Mouse (Mus musculus) stomach, embryonic 15.5 days (tissue): Measurements from ENCODE around the gene H2-M10.6. TPM values are rescaled to one million over a fixed set of nuclear protein-coding genes. Genes with fewer than 3 reads are reported as not detected.
"Not testable (repeated sequence)": the region's sequence is repeated elsewhere in the genome, so short reads cannot be mapped to it uniquely, and the experiment has no call there.

ENCODE experiments used
- ATAC-seq: fragments of 200-750 bp; cut with Nextera tagmentation; 2 replicates; pipeline ENCODE4 v1.8.0; 2017; ENCODE audit warnings: low read depth, moderate number of reproducible peaks, moderate TSS enrichment; ENCODE audit not compliant: insufficient read depth, low FRiP score
- H3K27ac ChIP-seq: fragments of 300-500 bp; sonication (generic); 2 replicates; pipeline ENCODE4 v1.5.1; 2015; ENCODE audit warnings: mild to moderate bottlenecking, inconsistent platforms
- H3K27me3 ChIP-seq: fragments of 300-500 bp; sonication (generic); replicated peaks from 2 replicates; pipeline ENCODE4 v1.6.1; 2015; ENCODE audit warnings: inconsistent platforms
- H3K36me3 ChIP-seq: fragments of 300-500 bp; sonication (generic); 2 replicates; pipeline ENCODE4 v1.6.1; 2015; ENCODE audit warnings: inconsistent platforms
- H3K4me1 ChIP-seq: fragments of 300-500 bp; sonication (generic); 2 replicates; pipeline ENCODE4 v1.6.1; 2015; ENCODE audit warnings: inconsistent platforms
- H3K4me2 ChIP-seq: fragments of 300-500 bp; sonication (generic); 2 replicates; pipeline ENCODE4 v1.6.1; 2015; ENCODE audit warnings: mild to moderate bottlenecking, inconsistent platforms
- H3K4me3 ChIP-seq: fragments of 300-500 bp; sonication (generic); replicated peaks from 2 replicates; pipeline ENCODE4 v1.5.1; 2015; ENCODE audit warnings: inconsistent platforms
- H3K9ac ChIP-seq: fragments of 300-500 bp; sonication (generic); 2 replicates; pipeline ENCODE4 v1.6.1; 2015; ENCODE audit warnings: inconsistent platforms
- H3K9me3 ChIP-seq: fragments of 300-500 bp; sonication (generic); 2 replicates; pipeline ENCODE4 v1.6.1; 2016; ENCODE audit warnings: inconsistent platforms
- WGBS: fragments of 180-500 bp; shearing (Covaris S2); methylation state at CpG from one replicate; pipeline ENCODE4 v1.1.7; 2015; 5-methylcytosine and 5-hydroxymethylcytosine counted together
- polyA plus RNA-seq: library from polyadenylated mRNA; unstranded; fragments of >200 nt; fragmentation: Nextera tagmentation; extraction: Ambion mirVana; gene quantifications from 2 replicates; pipeline ENCODE4 v1.2.1, GENCODE M21; 2015

The H2-M10.6 gene
- polyA plus RNA-seq = not detected in 2 replicates

DNA sequence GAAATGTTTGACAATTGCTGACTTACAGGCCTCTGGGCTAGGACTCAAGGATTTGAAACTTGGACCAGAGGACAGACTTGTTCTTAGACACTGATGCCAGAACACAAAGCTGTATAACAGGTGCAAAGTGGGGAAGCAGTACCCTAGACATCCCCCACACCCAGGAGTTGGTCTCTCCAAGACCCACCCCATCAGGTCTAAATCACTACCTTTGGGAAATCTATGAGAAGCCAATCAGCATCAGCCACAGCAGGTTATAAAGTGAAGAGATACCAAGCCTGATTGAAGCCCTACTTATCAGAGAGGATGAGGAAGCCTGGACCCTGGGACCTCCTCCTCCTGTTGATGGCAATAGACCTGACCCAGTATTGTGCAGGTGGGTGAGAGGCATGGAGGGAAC, at the start of gene H2-M10.6:
Gene H2-M10.6, plus strand, starts transcription at position 301 of the 400 bp plus-strand sequence.
- no peaks in the 10 kb centered on the region for H3K27me3 ChIP-seq
- no peaks in the 10 kb centered on the region for H3K36me3 ChIP-seq
- no peak within 1 kb of the TSS for H3K4me3 ChIP-seq
- no peak within 1 kb of the TSS for H3K4me2 ChIP-seq
- H3K27ac ChIP-seq = no peak within 1 kb of the TSS
- no peaks in the 10 kb centered on the region for H3K9me3 ChIP-seq
- ATAC-seq = no peak
- H3K9ac ChIP-seq = no peak within 1 kb of the TSS
- no peaks in the 10 kb centered on the region for H3K4me1 ChIP-seq

DNA sequence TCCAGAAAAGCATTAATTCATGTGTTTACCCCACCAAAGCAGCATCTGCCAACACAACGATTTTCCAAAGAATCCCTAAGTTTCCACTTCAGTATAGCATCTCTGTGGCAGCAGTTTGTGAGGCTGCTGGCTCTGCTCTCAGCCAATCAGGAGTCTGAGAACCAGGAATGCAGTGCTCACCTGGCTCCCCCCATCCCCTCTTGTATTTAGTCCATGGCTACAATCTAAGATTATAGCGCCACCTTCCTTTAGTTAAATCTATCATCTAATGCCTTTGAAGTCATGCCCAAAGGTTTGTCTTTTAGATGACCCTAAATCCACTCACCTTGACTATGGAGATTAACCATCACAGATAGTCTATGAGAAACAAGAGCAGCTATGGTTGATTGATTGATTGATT, 48.2 kb upstream of the H2-M10.6 start:
- WGBS = 52% methylated on average over 2 of the region's 2 CpGs
- Histone ChIP-seq H3K9me3 (no peaks in the 10 kb centered on the region), H3K27me3 (no peaks in the 10 kb centered on the region), H3K4me2 (no peak overlapping the region), H3K27ac (no peak overlapping the region), H3K9ac (no peak overlapping the region), H3K4me1 (no peaks in the 10 kb centered on the region), H3K36me3 (no peaks in the 10 kb centered on the region), H3K4me3 (no peak overlapping the region)
- ATAC-seq = no peak

- H3K9me3 ChIP-seq, H3K36me3 ChIP-seq, H3K4me2 ChIP-seq, H3K27ac ChIP-seq, H3K4me1 ChIP-seq, H3K27me3 ChIP-seq, ATAC-seq, H3K9ac ChIP-seq, H3K4me3 ChIP-seq: not testable (repeated sequence)
- WGBS = 29% methylated on average over 2 of the region's 2 CpGs
These were observed 47.7 kb upstream of the H2-M10.6 start for GRCm38 (mm10) chr17:36764244-36764643.

DNA sequence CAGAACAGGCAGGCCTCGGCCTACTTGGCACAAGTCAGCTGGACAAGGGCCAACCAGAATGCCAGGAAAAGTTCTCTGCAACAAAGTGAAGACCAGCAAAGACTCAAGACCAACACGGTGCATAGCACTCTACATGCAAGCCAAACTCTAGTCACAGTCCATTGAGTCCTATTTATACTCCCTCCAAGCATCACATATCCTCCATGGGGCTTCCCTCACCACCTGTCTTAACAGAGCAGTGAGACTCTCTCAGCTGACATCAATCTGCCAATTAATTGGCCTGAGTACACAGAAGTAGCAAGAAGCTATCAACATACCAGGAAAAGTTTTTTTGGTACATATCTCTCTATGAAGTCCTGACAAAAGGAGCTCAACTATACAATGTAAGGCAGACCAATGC, 46.6 kb upstream of the H2-M10.6 start:
- not testable (repeated sequence) for H3K4me2 ChIP-seq, H3K4me1 ChIP-seq, H3K27me3 ChIP-seq, H3K9ac ChIP-seq, H3K4me3 ChIP-seq, H3K36me3 ChIP-seq, H3K27ac ChIP-seq, ATAC-seq, H3K9me3 ChIP-seq
- WGBS = 70% methylated on average over 2 of the region's 2 CpGs

DNA sequence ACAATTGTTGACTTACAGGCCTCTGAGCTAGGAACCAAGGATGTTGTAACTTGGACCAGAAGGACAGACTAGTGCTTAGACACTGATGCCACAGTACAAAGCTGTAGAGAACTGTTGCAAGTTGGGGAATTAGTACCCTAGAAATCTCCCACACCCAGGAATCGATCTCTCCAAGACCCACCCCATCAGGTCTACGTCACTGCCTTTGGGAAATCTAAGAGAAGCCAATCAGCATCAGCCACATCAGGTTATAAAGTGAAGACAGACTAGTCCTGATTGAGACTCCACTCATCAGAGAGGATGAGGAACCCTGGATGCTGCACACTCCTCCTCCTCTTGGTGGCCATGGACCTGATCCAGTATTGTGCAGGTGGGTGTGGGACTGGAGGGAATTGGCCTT, 39.4 kb upstream of the H2-M10.6 start, which contains the start of gene H2-M10.5:
Gene H2-M10.5, plus strand, starts transcription at position 301 of the 400 bp plus-strand sequence.
- H3K4me2 ChIP-seq, ATAC-seq, H3K4me3 ChIP-seq, H3K9ac ChIP-seq, H3K27me3 ChIP-seq, H3K27ac ChIP-seq, H3K9me3 ChIP-seq, H3K4me1 ChIP-seq, H3K36me3 ChIP-seq: not testable (repeated sequence)
- 81% methylated on average over 2 of the region's 2 CpGs for whole genome bisulfite sequencing

DNA sequence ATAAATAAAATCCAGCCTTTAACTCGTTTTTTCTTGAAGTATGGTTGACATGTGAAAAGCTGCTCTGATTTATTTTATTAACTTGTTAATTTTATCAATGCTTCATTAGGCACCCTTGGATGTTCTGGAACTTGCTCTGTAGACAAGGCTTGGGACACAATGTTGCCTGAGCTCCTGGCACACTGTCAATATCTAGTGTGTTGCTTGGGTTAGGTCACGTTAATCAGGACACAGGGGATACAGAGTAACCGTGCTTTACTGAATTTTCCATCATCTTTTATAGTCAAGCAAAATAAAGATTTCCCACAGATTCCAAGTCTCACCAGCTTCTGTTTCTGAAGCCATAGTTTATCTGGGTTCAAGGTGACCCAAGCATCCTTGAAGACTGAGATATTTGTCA, 30.4 kb upstream of the H2-M10.6 start:
- 63% methylated on average over 3 of the region's 3 CpGs for WGBS
- Histone ChIP-seq H3K9me3 (no peaks in the 10 kb centered on the region), H3K9ac (no peak overlapping the region), H3K4me1 (no peaks in the 10 kb centered on the region), H3K27ac (no peak overlapping the region), H3K27me3 (no peaks in the 10 kb centered on the region), H3K4me3 (no peak overlapping the region), H3K36me3 (no peaks in the 10 kb centered on the region), H3K4me2 (no peak overlapping the region)
- no peak for ATAC-seq

DNA sequence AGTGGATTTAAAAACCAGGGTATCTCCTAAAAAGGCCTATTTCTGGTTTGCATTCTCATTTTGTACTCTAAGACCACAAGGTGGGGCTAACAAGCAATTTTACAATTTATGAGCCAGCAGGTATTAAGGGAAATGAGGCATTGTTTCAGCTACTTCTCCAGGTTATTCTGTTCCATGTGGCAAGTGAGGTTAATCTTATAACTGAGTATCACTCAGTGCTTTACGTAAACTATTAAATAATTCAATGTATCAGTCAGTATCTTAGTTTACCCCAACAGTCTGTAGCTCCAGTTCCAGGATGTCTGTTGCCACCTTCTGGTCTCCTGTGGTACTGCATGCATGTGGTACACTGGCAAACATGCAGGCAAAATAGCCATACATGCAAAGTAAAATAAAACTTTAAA, 25.5 kb upstream of the H2-M10.6 start:
- not testable (repeated sequence) for H3K9me3 ChIP-seq, H3K36me3 ChIP-seq, H3K4me2 ChIP-seq, H3K27ac ChIP-seq, H3K9ac ChIP-seq, H3K4me1 ChIP-seq, ATAC-seq, H3K27me3 ChIP-seq, H3K4me3 ChIP-seq
- WGBS = 25% methylated on average over 1 of the region's 1 CpGs

GRCm38 (mm10) chr17:36788351-36788750, 23.6 kb upstream of the H2-M10.6 start:
- WGBS = 56% methylated on average over 2 of the region's 2 CpGs
- no peaks in the 10 kb centered on the region for H3K9me3 ChIP-seq
- H3K4me2 ChIP-seq = no peak overlapping the region
- no peaks in the 10 kb centered on the region for H3K36me3 ChIP-seq
- H3K9ac ChIP-seq = no peak overlapping the region
- no peak for ATAC-seq
- no peak overlapping the region for H3K27ac ChIP-seq
- no peaks in the 10 kb centered on the region for H3K4me1 ChIP-seq
- H3K27me3 ChIP-seq = no peaks in the 10 kb centered on the region
- no peak overlapping the region for H3K4me3 ChIP-seq

DNA sequence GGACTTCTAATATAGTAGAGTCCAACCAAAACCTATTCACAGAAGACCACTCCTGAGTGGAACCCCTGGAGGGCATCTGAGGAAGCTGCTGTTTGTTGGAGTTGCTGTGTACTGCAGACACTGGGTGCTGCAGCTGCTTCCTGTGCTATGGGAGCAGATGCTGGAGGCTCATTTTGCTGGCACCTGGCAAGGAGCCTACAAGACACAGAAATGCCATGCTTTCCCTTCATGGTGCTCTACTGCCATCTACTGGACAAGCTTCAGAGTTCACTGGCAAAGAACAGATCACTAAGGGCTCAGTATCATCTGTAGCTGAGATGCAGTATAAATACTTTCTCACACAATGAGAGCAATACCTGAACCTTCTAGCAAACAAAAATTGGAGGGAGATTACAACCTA, 23.2 kb upstream of the H2-M10.6 start:
- not testable (repeated sequence) for H3K9ac ChIP-seq, H3K9me3 ChIP-seq, H3K4me1 ChIP-seq, ATAC-seq, H3K4me3 ChIP-seq, H3K27me3 ChIP-seq, H3K36me3 ChIP-seq, H3K4me2 ChIP-seq, H3K27ac ChIP-seq

DNA sequence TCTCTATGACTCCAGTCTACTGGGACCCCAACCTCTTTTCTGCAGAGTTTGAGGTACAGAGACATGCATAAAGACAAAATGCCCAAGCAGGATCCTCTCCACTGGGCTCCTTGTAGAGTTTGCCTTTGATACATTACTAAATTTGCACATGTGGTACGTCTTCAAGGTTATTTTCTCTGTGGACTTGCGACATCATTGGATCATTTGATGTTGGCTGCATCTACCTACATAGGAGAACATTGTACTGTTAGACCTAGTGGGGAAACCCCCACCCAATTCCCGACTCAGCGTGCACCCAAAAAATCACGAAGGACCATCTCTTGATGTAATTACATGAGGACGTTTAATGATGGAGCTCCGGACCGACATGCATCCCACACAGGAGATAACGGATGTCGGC, 12.5 kb upstream of the H2-M10.6 start:
- Histone ChIP-seq H3K4me3 (no peak overlapping the region), H3K4me1 (no peaks in the 10 kb centered on the region), H3K9ac (no peak overlapping the region), H3K36me3 (no peaks in the 10 kb centered on the region), H3K27ac (no peak overlapping the region), H3K9me3 (no peaks in the 10 kb centered on the region), H3K27me3 (no peaks in the 10 kb centered on the region), H3K4me2 (no peak overlapping the region)
- 63% methylated on average over 10 of the region's 10 CpGs for WGBS
- no peak for ATAC-seq

GRCm38 (mm10) chr17:36799921-36800462, 12.0 kb upstream of the H2-M10.6 start:
- H3K9me3 ChIP-seq, H3K27ac ChIP-seq, H3K27me3 ChIP-seq, H3K4me1 ChIP-seq, H3K4me3 ChIP-seq, H3K9ac ChIP-seq, H3K4me2 ChIP-seq, H3K36me3 ChIP-seq, ATAC-seq: not testable (repeated sequence)
- WGBS = 23% methylated on average over 4 of the region's 4 CpGs

DNA sequence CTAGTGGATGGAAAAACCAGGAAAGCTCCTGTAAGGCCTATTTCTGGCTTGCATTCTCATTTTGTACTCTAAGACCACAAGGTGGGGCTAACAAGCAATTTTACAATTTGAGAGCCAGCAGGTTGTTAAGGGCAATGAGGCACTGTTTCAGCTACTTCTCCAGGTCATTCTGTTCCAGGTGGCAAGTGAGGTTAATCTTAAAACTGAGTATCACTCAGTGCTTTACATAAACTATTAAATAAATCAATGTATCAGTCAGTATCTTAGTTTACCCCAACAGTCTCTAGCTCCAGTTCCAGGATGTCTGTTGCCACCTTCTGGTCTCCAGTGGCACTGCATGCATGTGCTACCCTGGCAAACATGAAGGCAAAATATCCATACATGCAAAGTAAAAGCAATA, 12.0 kb downstream of the H2-M10.6 start:
- Histone ChIP-seq H3K27me3 (no peaks in the 10 kb centered on the region), H3K4me3 (no peak overlapping the region), H3K9ac (no peak overlapping the region), H3K9me3 (no peaks in the 10 kb centered on the region), H3K36me3 (no peaks in the 10 kb centered on the region), H3K4me2 (no peak overlapping the region), H3K4me1 (no peaks in the 10 kb centered on the region), H3K27ac (no peak overlapping the region)
- peak; percentile 43; the same call in 1 of the 2 replicates for ATAC-seq

- no peak overlapping the region for H3K9ac ChIP-seq
- ATAC-seq = no peak; the same call in 1 of the 2 replicates
- no peaks in the 10 kb centered on the region for H3K36me3 ChIP-seq
- no peak overlapping the region for H3K4me2 ChIP-seq
- H3K4me1 ChIP-seq = no peaks in the 10 kb centered on the region
- no peak overlapping the region for H3K27ac ChIP-seq
- no peaks in the 10 kb centered on the region for H3K9me3 ChIP-seq
- WGBS = 16% methylated on average over 4 of the region's 4 CpGs
- no peaks in the 10 kb centered on the region for H3K27me3 ChIP-seq
- H3K4me3 ChIP-seq = no peak overlapping the region
These were observed 13.6 kb downstream of the H2-M10.6 start for GRCm38 (mm10) chr17:36825525-36825924.
